Mouse (Mus musculus) adipocyte (in vitro differentiated cells): ENCODE results near the gene Ifnar1.
A peak's percentile ranks its signal among the peaks of the same experiment; 100 is the strongest.
"Not testable (repeated sequence)": the region's sequence is repeated elsewhere in the genome, so short reads cannot be mapped to it uniquely, and the experiment has no call there.

ENCODE experiments used
- DNase-seq: peaks from one replicate; pipeline ENCODE4 v3.0.0-alpha.2; 2016; ENCODE audit warnings: low spot score

Ifnar1 gene

GRCm38 (mm10) chr16:91505116-91505601 lies 20.1 kb downstream of the Ifnar1 start:
- no peak for DNase-seq

- DNase-seq = no peak
These were observed 21.4 kb downstream of the Ifnar1 start for GRCm38 (mm10) chr16:91506396-91506795.

GRCm38 (mm10) chr16:91512161-91512787 lies 27.2 kb downstream of the Ifnar1 start:
- peak; percentile 93 for DNase-seq

- no peak for DNase-seq
These were observed 28.1 kb downstream of the Ifnar1 start for GRCm38 (mm10) chr16:91513099-91513498.

GRCm38 (mm10) chr16:91517020-91517419 lies 32.0 kb downstream of the Ifnar1 start:
- no peak for DNase-seq

GRCm38 (mm10) chr16:91522040-91522439 lies 37.0 kb downstream of the Ifnar1 start:
- no peak for DNase-seq

- DNase-seq = peak; percentile 43
These were observed 37.7 kb downstream of the Ifnar1 start for GRCm38 (mm10) chr16:91522479-91523309.

GRCm38 (mm10) chr16:91524206-91524605 lies 39.2 kb downstream of the Ifnar1 start:
- DNase-seq = no peak

GRCm38 (mm10) chr16:91526274-91526673 lies 41.2 kb downstream of the Ifnar1 start:
- no peak for DNase-seq

- DNase-seq = no peak
These were observed 42.0 kb downstream of the Ifnar1 start for GRCm38 (mm10) chr16:91527051-91527450.

GRCm38 (mm10) chr16:91527500-91527899 lies 42.5 kb downstream of the Ifnar1 start:
- no peak for DNase-seq

GRCm38 (mm10) chr16:91528578-91528977 lies 43.5 kb downstream of the Ifnar1 start:
- DNase-seq = no peak

- not testable (repeated sequence) for DNase-seq
These were observed 45.8 kb downstream of the Ifnar1 start for GRCm38 (mm10) chr16:91530830-91531229.

- no peak for DNase-seq
These were observed 46.8 kb downstream of the Ifnar1 start for GRCm38 (mm10) chr16:91531856-91532255.

GRCm38 (mm10) chr16:91532429-91532828 lies 47.4 kb downstream of the Ifnar1 start:
- DNase-seq = peak; percentile 49

- no peak for DNase-seq
These were observed 48.3 kb downstream of the Ifnar1 start for GRCm38 (mm10) chr16:91533097-91534001.

GRCm38 (mm10) chr16:91534477-91534876 lies 49.4 kb downstream of the Ifnar1 start:
- peak; percentile 96 for DNase-seq

GRCm38 (mm10) chr16:91534888-91535287 lies 49.9 kb downstream of the Ifnar1 start:
- DNase-seq = no peak

GRCm38 (mm10) chr16:91536372-91536771 lies 51.3 kb downstream of the Ifnar1 start:
- no peak for DNase-seq

GRCm38 (mm10) chr16:91537065-91537464 lies 52.0 kb downstream of the Ifnar1 start:
- DNase-seq = no peak

- DNase-seq = no peak
These were observed 53.0 kb downstream of the Ifnar1 start for GRCm38 (mm10) chr16:91538051-91538450.

GRCm38 (mm10) chr16:91538513-91538912 lies 53.5 kb downstream of the Ifnar1 start:
- no peak for DNase-seq
